Mouse (Mus musculus) cerebellum, adult 2 months (tissue): Measurements from ENCODE around the gene Cnot1.

Experiments
- CTCF ChIP-seq: fragments of 200-500 bp; IDR thresholded peaks from 2 replicates; pipeline ENCODE4 v1.5.1; 2011; ENCODE audit warnings: low read depth, mild to moderate bottlenecking, control low read depth, low read length, moderate library complexity, borderline replicate concordance; ENCODE audit not compliant: insufficient read depth
- POLR2A ChIP-seq: fragments of 200-500 bp; IDR thresholded peaks from 2 replicates; pipeline ENCODE4 v1.6.1; 2011; ENCODE audit warnings: low read length, control low read depth, borderline replicate concordance; ENCODE audit not compliant: insufficient read depth

DNA sequence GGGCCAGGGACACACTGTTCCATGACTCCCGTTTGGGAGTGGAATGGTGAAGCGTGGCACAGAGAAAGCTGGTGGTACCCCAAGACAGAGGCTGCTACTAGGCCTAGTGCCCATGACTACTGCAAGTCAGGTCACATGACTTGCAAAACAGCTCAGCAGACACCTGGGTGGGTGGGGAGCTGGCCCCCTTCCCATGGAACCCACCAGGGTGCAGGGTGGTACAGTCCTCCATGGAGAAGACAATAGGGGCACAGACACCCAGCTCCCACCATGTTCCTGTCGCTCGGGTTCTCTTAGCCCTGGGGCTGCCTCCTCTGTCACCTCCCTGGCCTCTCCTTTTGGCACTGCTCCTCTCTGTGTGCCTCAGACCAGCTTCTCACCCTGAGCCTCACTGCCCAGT is 105.5 kb downstream of the Cnot1 start:
- TF ChIP-seq CTCF (no peak), POLR2A (no peak)
